Mouse (Mus musculus) ES-Bruce4 (cell line): Measurements from ENCODE around the gene Gpm6b.

Source experiments
- CTCF ChIP-seq: IDR thresholded peaks from one replicate; pipeline ENCODE4 v1.8.1; 2011; ENCODE audit warnings: low read depth, low read length
- EP300 ChIP-seq: IDR thresholded peaks from 2 replicates; pipeline ENCODE4 v1.6.1; 2011; ENCODE audit warnings: low read depth, low read length; ENCODE audit not compliant: insufficient read depth
- POLR2A ChIP-seq: IDR thresholded peaks from one replicate; pipeline ENCODE4 v1.8.1; 2011; ENCODE audit warnings: low read length; ENCODE audit not compliant: insufficient read depth

DNA sequence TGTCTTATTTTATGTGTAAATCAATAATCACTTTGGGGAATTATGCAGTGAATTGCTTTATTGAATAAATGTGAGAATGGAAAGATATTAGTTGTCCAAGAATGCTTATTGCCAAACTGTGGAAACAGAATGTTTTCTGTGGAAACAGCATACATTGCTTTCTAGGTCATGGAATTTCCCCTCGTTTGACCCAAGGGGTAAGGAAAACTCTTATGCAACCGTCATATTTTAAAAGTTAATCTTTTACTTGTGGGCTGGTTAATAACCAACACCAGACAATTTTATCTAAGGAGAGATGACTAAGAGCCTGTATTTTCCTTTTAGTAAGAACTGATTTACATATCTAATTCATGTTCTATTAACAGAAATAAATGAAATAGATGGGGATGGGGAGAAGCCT lies 64.1 kb downstream of the Gpm6b start:
- no peak for TF ChIP-seq CTCF
- no peak for TF ChIP-seq EP300
- TF ChIP-seq POLR2A, result no peak
